Mouse (Mus musculus): ENCODE measurements around the gene Ndufaf3.

DNA sequence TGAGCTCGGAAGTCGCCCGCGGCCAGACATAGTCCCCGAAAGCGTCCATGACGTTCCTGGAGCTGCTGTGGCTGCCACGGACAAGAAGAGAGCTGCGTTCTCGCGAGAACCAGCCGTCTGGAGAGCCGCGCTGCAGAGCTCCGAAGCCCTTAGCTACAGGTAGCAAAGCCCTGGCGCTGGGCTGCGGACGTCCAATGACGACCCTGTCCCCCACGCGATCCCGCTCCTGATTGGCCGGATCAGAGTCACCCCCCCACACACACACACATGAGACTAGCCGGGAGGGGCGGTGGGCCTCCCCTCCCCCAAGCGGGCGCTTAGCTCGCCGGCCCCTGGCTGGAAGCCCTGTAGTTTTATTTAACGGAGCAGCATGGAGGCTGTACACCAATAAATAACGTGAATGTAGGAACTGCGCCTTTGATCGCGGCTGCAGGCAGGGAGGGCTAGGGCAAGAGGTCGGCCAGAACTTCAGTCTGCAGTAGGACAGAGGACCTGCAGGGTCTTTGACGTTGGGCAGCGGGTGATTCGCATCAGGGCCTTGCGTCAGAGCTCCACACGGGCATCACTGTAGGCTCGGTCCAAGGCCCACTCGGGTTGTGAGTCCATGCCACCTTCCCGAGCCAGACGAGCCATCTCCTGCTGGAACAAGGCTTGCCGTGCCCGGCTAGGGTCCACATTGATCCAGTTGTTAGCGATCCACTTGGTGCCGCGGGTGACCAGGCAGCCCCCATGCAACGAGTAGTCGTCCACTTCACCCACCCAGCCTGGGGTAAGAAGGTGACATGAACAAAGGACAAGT, 11.5 kb upstream of the Ndufaf3 start, which contains the start of gene Wdr6:
- no peak for TF ChIP-seq CTCF (IDR thresholded peaks at IDR 0.05; ENCODE audit: borderline replicate concordance, insufficient read depth, low read length)
- TF ChIP-seq POLR2A (IDR thresholded peaks at IDR 0.05; ENCODE audit: low read depth, low read length): peak; percentile 88

Data from embryonic fibroblast, embryonic 13.5 days (primary cell).